Mouse (Mus musculus) gastrocnemius, adult 2 months (tissue): Measurements from ENCODE around the gene Elovl5. TPM values are rescaled to one million over a fixed set of nuclear protein-coding genes. Genes with fewer than 3 reads are reported as not detected.
"Not testable (repeated sequence)": the region's sequence is repeated elsewhere in the genome, so short reads cannot be mapped to it uniquely, and the experiment has no call there.

Experiments used
- DNase-seq: peaks from one replicate; pipeline ENCODE4 v3.0.0; 2022
- H3K27ac ChIP-seq: fragments of 200-600 bp; 2 replicates; pipeline ENCODE4 v1.8.1; 2022; ENCODE audit warnings: mild to moderate bottlenecking
- H3K4me3 ChIP-seq: fragments of 200-600 bp; 2 replicates; pipeline ENCODE4 v1.8.1; 2022; ENCODE audit warnings: mild to moderate bottlenecking, moderate library complexity
- CTCF ChIP-seq: fragments of 200-600 bp; IDR thresholded peaks from 2 replicates; pipeline ENCODE4 v1.8.1; 2022; ENCODE audit warnings: antibody characterized with exemption, mild to moderate bottlenecking, moderate library complexity
- intact Hi-C: fragments of 180-260 bp; cut with DNase I; formaldehyde crosslinking; loops from one replicate; pipeline ENCODE4 v1.15.1; 2025
- total RNA-seq, 2 experiments: library from RNA; stranded (reverse); gene quantifications; 2 replicates each; pipeline ENCODE4 v1.2.3; 2021

Gene Elovl5
- total RNA-seq, 2 experiments from 2014 or later: 8.7 to 14.3 TPM

GRCm38 (mm10) chr9:77965768-77966552 lies 48.8 kb downstream of the Elovl5 start:
- TF ChIP-seq CTCF: no peak
- intact Hi-C loops: no loop called here
- no peak for DNase-seq
- peak overlapping the region; percentile 24; the same call in 1 of the 2 replicates for H3K27ac ChIP-seq
- no peak overlapping the region for H3K4me3 ChIP-seq

- intact Hi-C loops: no loop called here
- DNase-seq: no peak
- no peak overlapping the region for H3K4me3 ChIP-seq
- TF ChIP-seq CTCF: no peak
- H3K27ac ChIP-seq: no peak overlapping the region
Observed at GRCm38 (mm10) chr9:77966861-77967260, 49.7 kb downstream of the Elovl5 start.

DNA sequence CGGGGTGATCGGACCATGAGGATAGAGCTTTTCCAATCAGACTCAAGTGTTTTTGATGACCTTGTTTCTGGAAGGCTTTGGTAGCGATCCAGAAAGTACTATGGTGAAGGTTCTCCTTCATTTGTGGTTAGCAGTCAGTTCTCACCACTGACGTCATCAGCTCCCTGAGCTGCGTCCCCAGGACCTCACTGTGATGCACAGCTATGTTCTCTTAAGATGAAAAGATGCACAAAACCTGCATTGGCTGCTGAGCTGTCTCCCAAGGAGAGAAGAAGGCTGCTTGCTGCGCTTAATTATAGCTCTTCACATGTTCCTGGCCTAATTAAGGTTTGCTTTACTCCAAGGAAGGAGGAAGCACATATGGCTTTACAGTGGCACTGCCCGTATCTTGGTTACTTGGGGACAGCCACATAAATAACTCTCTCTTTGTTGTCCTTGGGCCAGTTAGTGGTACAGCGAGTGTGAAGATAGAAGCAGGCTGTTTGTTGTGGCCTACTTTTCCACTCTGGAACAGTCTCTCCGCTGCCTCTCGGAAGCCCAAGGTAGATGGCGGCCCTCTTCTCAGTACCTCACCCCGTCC lies 50.5 kb downstream of the Elovl5 start:
- no peak for TF ChIP-seq CTCF
- intact Hi-C loops: no loop called here
- DNase-seq: no peak
- Histone ChIP-seq H3K27ac (no peak overlapping the region), H3K4me3 (no peak overlapping the region)

DNA sequence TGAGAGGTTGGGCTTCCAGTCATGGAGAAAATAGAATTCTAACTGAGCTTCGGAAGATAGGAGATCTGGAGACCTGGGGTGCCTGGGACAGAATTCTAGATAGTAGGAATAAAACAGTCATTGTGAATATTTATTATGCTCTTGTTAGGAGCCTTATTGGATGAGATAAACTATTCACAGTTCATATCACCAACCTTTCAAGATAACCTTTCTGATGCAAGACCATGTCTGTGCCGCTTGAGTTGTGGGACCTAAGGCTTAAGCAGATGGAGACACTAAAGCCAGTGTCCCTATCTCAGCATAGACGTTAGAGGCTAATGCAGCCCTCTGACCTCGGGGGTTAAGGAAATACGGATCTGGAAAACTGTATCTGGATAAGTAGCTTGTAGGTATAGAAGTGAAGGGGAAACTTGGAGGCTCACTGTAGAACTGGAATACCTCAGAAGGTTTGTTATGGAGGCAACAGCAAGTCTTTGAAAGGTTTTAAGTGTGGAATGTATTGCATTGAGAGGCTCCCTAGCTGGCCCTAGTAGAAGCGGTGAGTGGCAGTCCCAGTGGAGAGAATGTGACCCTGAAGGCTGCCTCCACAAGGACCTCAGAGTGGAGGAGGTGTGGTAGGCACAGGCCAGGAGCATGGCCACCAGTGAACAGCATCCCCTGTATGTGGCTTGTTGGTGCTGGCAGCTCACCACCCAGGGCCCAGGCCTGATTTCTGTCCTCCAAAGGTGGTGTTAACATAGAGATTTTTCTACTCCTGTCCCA lies 52.2 kb downstream of the Elovl5 start:
- DNase-seq: no peak
- no peak for TF ChIP-seq CTCF
- intact Hi-C loops: no loop called here
- H3K4me3 ChIP-seq: no peak overlapping the region
- no peak overlapping the region for H3K27ac ChIP-seq

GRCm38 (mm10) chr9:77979000-77979399 lies 61.8 kb downstream of the Elovl5 start:
- intact Hi-C loops: no loop called here
- H3K27ac ChIP-seq: no peak overlapping the region
- H3K4me3 ChIP-seq: no peak overlapping the region
- no peak for DNase-seq
- TF ChIP-seq CTCF: no peak

DNA sequence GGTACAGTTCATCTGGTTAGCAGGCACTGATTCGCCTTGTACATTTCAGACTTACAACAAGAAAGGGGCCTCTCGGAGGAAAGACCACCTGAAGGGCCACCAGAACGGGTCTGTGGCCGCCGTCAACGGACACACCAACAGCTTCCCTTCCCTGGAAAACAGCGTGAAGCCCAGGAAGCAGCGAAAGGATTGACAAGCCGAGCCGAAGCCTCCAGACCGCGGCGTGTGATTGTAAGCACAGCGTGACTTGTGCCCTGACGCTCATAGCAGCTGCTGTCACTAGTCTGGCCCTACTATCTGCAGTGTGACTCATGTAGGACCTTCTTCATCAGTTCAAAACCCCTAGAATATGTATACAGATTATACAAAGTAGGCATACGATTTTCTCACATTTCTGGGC lies 65.5 kb downstream of the Elovl5 start:
- intact Hi-C loops: no loop called here
- TF ChIP-seq CTCF: no peak
- no peak overlapping the region for H3K4me3 ChIP-seq
- DNase-seq: no peak
- H3K27ac ChIP-seq: no peak overlapping the region

DNA sequence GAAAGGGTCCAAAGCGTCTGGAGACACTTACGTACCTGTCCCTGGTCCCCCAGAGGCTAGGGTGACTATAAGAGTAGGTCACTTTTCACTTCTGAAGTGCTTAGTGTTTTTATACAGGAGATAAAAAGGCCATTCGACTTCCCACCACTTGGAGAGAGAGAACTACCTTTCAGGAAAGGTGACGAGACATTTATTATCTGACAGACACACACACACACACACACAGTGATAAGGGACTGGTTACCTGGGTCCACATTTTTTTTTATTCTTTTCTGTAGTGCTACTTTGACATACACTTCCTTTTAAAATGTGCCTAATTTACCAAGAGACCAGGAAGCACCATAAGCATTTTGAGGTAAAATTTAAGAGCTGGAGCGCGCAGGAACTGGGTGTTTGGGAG lies 66.4 kb downstream of the Elovl5 start:
- DNase-seq: no peak
- TF ChIP-seq CTCF: no peak
- intact Hi-C loops: no loop called here
- Histone ChIP-seq H3K27ac (no peak overlapping the region), H3K4me3 (no peak overlapping the region)

DNA sequence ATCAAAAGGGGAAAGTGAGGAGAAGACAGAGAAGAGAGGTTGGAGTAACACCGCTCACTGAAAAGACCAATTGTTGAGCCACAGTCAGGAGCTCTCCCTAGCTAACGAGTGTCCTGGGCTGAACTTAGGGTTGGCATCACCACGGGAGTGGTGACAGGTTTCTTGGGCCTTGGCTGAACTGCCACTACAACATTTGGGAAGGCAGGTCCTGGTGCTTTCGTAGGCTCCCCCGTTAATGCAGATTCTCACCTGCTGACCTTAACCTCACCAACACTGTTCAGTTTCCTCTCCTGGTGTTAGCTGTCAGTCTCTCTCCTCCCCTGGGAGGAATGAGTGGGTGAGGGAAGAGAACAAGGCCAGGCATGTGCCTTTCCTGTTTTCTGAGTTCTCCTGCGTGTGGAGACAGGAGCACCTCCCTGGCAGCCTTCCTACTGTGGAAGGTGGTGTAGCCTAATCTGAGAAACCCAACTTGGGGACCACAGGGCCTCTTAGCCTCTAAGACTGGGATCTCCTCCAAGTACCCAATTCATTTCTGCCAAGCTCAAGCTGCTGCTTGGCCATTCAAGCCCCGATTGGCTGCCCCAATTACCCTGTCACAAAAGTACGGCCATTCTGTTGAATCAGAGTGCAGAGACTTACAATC lies 69.1 kb downstream of the Elovl5 start:
- no peak for TF ChIP-seq CTCF
- no peak overlapping the region for H3K4me3 ChIP-seq
- peak; percentile 43 for DNase-seq
- intact Hi-C loops: no loop called here
- 0 out of 2 replicates have a peak overlapping the region, but pooled peaks have one; percentile 0 for H3K27ac ChIP-seq

GRCm38 (mm10) chr9:77989626-77990025 lies 72.5 kb downstream of the Elovl5 start:
- TF ChIP-seq CTCF: no peak
- Histone ChIP-seq H3K4me3 (no peak overlapping the region), H3K27ac (peak overlapping the region; percentile 59)
- intact Hi-C loops: no loop called here
- DNase-seq: no peak

- intact Hi-C loops: no loop called here
- H3K4me3 ChIP-seq: no peak overlapping the region
Observed at GRCm38 (mm10) chr9:77990278-77990677, 73.1 kb downstream of the Elovl5 start.

DNA sequence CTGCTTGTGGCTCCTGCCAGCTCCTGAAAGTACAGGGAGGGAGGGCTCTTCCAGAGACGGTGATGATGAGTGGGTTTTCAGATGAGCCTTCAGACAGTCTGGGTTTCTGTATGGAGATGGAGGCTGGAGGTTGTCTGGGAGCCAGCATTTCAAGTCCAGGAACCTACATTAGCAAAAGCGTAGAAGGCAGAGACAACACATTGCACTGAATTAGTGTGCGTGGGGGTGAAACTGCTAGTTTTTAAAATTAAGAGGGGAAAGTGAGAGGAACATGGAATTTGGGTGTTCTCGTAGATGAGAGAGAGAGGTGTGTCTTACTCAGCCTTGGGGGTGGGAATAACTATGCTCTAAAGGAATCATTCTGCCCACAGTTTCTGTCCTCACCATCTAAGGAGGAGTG lies 74.5 kb downstream of the Elovl5 start:
- H3K27ac ChIP-seq: peak overlapping the region; percentile 51; the same call in 1 of the 2 replicates
- H3K4me3 ChIP-seq: no peak overlapping the region
- no peak for DNase-seq
- no peak for TF ChIP-seq CTCF
- intact Hi-C loops: no loop called here

More at GRCm38 (mm10) chr9:77990278-77990677, 73.1 kb downstream of the Elovl5 start:
- no peak for TF ChIP-seq CTCF
- no peak for DNase-seq
- peak overlapping the region; percentile 59 for H3K27ac ChIP-seq

GRCm38 (mm10) chr9:77992276-77992675 lies 75.1 kb downstream of the Elovl5 start:
- no peak for TF ChIP-seq CTCF
- peak; percentile 47 for DNase-seq
- H3K27ac ChIP-seq: peak overlapping the region; percentile 51; the same call in 1 of the 2 replicates

DNA sequence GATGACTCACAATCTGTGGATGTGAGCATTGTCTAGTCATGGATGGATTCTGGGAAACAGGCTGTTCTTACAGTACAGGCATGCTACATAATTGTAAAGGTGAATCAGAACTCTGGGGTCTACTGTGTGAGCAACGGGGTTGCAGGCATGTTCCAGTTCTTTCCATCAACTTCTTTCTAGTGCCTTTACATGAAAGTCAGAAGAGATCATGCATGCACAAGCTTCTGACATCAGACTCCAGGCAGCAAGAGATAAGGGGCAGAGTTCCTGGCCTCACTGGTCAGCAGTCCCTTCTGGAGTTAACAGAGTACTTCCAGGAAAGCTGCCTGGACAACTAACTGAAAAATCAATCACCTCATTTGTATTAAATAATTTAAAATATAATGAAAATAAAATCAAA lies 75.9 kb downstream of the Elovl5 start:
- intact Hi-C loops: no loop called here
- H3K4me3 ChIP-seq: no peak overlapping the region
- H3K27ac ChIP-seq: no peak overlapping the region
- no peak for TF ChIP-seq CTCF
- no peak for DNase-seq

More at GRCm38 (mm10) chr9:77992276-77992675, 75.1 kb downstream of the Elovl5 start:
- intact Hi-C loops: no loop called here
- H3K4me3 ChIP-seq: no peak overlapping the region

- H3K27ac ChIP-seq, H3K4me3 ChIP-seq, intact Hi-C loops, DNase-seq: not testable (repeated sequence)
Observed at GRCm38 (mm10) chr9:77993538-77994255, 76.5 kb downstream of the Elovl5 start.
